Mouse (Mus musculus): ENCODE results near the gene Gtf3c1. TPM values are rescaled to one million over a fixed set of nuclear protein-coding genes. Genes with fewer than 3 reads are reported as not detected.
"Not testable (repeated sequence)": the region's sequence is repeated elsewhere in the genome, so short reads cannot be mapped to it uniquely, and the experiment has no call there.

Gtf3c1 gene
- total and polyA plus RNA-seq, 3 experiments: 36.8 to 151 (median 74.1) TPM

GRCm38 (mm10) chr7:125716724-125717123 lies 9.1 kb upstream of the Gtf3c1 start:
- DNase-seq (ENCODE audit: low spot score) (no peak), ATAC-seq (ENCODE audit: extremely low read depth, insufficient number of reproducible peaks, low FRiP score, poor library complexity, severe bottlenecking) (no peak)
- Histone ChIP-seq H3K9me3 (replicated peaks) (no peaks in the 10 kb centered on the region), H3K36me3 (replicated peaks) (peaks cover 43% of the 10 kb centered on the region), H3K4me1 (ENCODE audit: insufficient read depth, low read depth, low read length) (peaks cover 7% of the 10 kb centered on the region), H3K4me3 (ENCODE audit: low read depth, low read length) (no peak overlapping the region), H3K27me3 (ENCODE audit: insufficient read depth, low read length) (no peaks in the 10 kb centered on the region; the same call in 1 of the 2 replicates)
- no peak for TF ChIP-seq TAL1 (conservative IDR thresholded peaks at IDR 0.05; ENCODE audit: low read depth, low read length)
- no peak for TF ChIP-seq POLR2AphosphoS5 (IDR thresholded peaks at IDR 0.05; ENCODE audit: insufficient replicate concordance, low read depth, low read length)
- no peak for TF ChIP-seq GATA2 (IDR thresholded peaks at IDR 0.05; ENCODE audit: borderline replicate concordance, low read depth, low read length)
- no peak for TF ChIP-seq GATA1 (IDR thresholded peaks at IDR 0.05; ENCODE audit: borderline replicate concordance, low read length)
- TF ChIP-seq CTCF (IDR thresholded peaks at IDR 0.05; ENCODE audit: low read depth, low read length): no peak

DNA sequence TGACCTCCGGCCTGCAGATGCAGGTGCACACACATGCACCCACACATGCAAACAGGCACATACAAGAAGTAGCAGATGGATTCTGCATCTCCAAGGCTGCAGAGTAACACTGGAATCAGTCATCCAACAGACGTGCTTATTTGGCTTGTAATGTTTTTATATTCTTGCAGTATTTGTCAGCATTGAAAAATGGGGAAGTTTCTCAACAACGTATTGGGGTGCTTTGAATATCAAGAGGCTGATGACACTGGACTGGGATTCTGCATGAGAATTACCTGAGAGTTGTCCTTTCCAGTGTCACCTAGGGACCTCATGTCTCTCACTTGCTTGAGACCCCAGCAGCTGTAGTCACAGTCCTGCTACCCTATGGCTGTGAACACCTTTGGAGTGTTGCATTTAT lies 7.2 kb upstream of the Gtf3c1 start:
- Histone ChIP-seq H3K4me3 (ENCODE audit: low read depth, low read length) (no peak overlapping the region), H3K9me3 (replicated peaks) (no peaks in the 10 kb centered on the region), H3K4me1 (ENCODE audit: insufficient read depth, low read depth, low read length) (peaks cover 7% of the 10 kb centered on the region), H3K36me3 (replicated peaks) (peaks cover 50% of the 10 kb centered on the region), H3K27me3 (ENCODE audit: insufficient read depth, low read length) (no peaks in the 10 kb centered on the region; the same call in 1 of the 2 replicates)
- DNase-seq (ENCODE audit: low spot score) (no peak), ATAC-seq (ENCODE audit: extremely low read depth, insufficient number of reproducible peaks, low FRiP score, poor library complexity, severe bottlenecking) (no peak)
- TF ChIP-seq POLR2AphosphoS5 (IDR thresholded peaks at IDR 0.05; ENCODE audit: insufficient replicate concordance, low read depth, low read length) (no peak), TAL1 (conservative IDR thresholded peaks at IDR 0.05; ENCODE audit: low read depth, low read length) (no peak), GATA1 (IDR thresholded peaks at IDR 0.05; ENCODE audit: borderline replicate concordance, low read length) (no peak), CTCF (IDR thresholded peaks at IDR 0.05; ENCODE audit: low read depth, low read length) (no peak), GATA2 (IDR thresholded peaks at IDR 0.05; ENCODE audit: borderline replicate concordance, low read depth, low read length) (no peak)

DNA sequence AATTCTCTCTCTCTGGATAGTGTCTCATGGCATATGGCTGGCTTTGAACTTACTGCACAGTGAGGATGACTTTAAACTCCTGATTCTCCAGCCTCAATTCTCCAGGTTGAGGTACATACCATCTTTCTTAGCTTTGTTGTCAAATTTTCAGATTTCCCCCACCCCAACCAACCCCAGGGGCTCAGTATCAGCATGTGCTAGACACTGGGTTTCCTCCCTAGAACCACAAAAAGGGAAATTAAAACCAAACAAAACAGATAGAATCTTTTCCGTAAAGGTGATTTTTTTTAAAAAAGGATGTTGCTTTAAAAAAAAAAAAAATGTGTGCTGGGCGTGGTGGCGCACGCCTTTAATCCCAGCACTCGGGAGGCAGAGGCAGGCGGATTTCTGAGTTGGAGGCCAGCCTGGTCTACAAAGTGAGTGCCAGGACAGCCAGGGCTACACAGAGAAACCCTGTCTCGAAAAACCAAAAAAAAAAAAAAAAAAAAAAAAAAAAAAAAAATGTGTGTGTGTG lies 6.0 kb upstream of the Gtf3c1 start:
- DNase-seq (ENCODE audit: low spot score); H3K27me3 ChIP-seq (ENCODE audit: insufficient read depth, low read length); H3K9me3 ChIP-seq (replicated peaks); ATAC-seq (ENCODE audit: extremely low read depth, insufficient number of reproducible peaks, low FRiP score, poor library complexity, severe bottlenecking); H3K4me3 ChIP-seq (ENCODE audit: low read depth, low read length): not testable (repeated sequence)
- peaks cover 50% of the 10 kb centered on the region for H3K36me3 ChIP-seq (replicated peaks)
- peaks cover 12% of the 10 kb centered on the region for H3K4me1 ChIP-seq (ENCODE audit: insufficient read depth, low read depth, low read length)

- peaks cover 40% of the 10 kb centered on the region for H3K4me1 ChIP-seq (ENCODE audit: insufficient read depth, low read depth, low read length)
- H3K27me3 ChIP-seq (ENCODE audit: insufficient read depth, low read length): no peaks in the 10 kb centered on the region
- TF ChIP-seq GATA2 (IDR thresholded peaks at IDR 0.05; ENCODE audit: borderline replicate concordance, low read depth, low read length): no peak
- no peak for TF ChIP-seq GATA1 (IDR thresholded peaks at IDR 0.05; ENCODE audit: borderline replicate concordance, low read length)
- no peak for TF ChIP-seq TAL1 (conservative IDR thresholded peaks at IDR 0.05; ENCODE audit: low read depth, low read length)
- no peak for TF ChIP-seq CTCF (IDR thresholded peaks at IDR 0.05; ENCODE audit: low read depth, low read length)
- TF ChIP-seq POLR2AphosphoS5 (IDR thresholded peaks at IDR 0.05; ENCODE audit: insufficient replicate concordance, low read depth, low read length): no peak
- H3K9me3 ChIP-seq (replicated peaks): no peaks in the 10 kb centered on the region
- peaks cover 51% of the 10 kb centered on the region for H3K36me3 ChIP-seq (replicated peaks)
- DNase-seq (ENCODE audit: low spot score) (no peak), ATAC-seq (ENCODE audit: extremely low read depth, insufficient number of reproducible peaks, low FRiP score, poor library complexity, severe bottlenecking) (no peak)
- peak overlapping the region; percentile 95 for H3K4me3 ChIP-seq (ENCODE audit: low read depth, low read length)
These were observed 520 bp upstream of the Gtf3c1 start for GRCm38 (mm10) chr7:125708100-125708499.

DNA sequence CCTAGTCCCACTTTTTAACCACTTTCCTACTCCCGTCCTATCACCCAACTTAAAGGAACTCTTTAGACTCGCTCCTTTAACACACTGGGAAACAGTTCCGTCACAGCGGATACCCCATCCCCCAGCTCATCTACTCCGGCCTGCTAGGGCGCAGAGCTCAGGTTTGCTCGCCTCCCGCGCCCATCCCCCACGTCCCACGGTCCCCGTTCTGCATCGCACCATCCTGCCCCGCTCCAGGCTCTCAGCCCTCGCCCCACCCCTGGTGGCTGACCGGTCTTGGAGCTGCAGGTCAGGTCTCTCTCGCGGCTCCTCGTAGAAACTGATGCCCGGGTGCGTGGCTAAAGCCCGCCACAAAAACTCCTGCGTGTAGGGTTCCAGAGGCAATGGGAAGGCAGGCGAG lies 394 bp downstream of the Gtf3c1 start:
- H3K4me3 ChIP-seq (ENCODE audit: low read depth, low read length): peak overlapping the region; percentile 95
- TF ChIP-seq GATA1 (IDR thresholded peaks at IDR 0.05; ENCODE audit: borderline replicate concordance, low read length) (no peak), POLR2AphosphoS5 (IDR thresholded peaks at IDR 0.05; ENCODE audit: insufficient replicate concordance, low read depth, low read length) (no peak)
- no peaks in the 10 kb centered on the region for H3K27me3 ChIP-seq (ENCODE audit: insufficient read depth, low read length)
- H3K36me3 ChIP-seq (replicated peaks): peaks cover 55% of the 10 kb centered on the region
- ATAC-seq (ENCODE audit: extremely low read depth, insufficient number of reproducible peaks, low FRiP score, poor library complexity, severe bottlenecking) (0 out of 2 replicates have a peak, but pooled peaks have one; percentile 12), DNase-seq (ENCODE audit: low spot score) (peak; percentile 60)
- peaks cover 42% of the 10 kb centered on the region for H3K4me1 ChIP-seq (ENCODE audit: insufficient read depth, low read depth, low read length)
- H3K9me3 ChIP-seq (replicated peaks): no peaks in the 10 kb centered on the region

GRCm38 (mm10) chr7:125702791-125703190 lies 4.8 kb downstream of the Gtf3c1 start:
- Histone ChIP-seq H3K4me1 (ENCODE audit: insufficient read depth, low read depth, low read length) (peaks cover 31% of the 10 kb centered on the region), H3K36me3 (replicated peaks) (peaks cover 82% of the 10 kb centered on the region), H3K27me3 (ENCODE audit: insufficient read depth, low read length) (no peaks in the 10 kb centered on the region), H3K9me3 (replicated peaks) (peaks cover 9% of the 10 kb centered on the region), H3K4me3 (ENCODE audit: low read depth, low read length) (no peak overlapping the region)
- TF ChIP-seq GATA1 (IDR thresholded peaks at IDR 0.05; ENCODE audit: borderline replicate concordance, low read length): no peak
- DNase-seq (ENCODE audit: low spot score) (no peak), ATAC-seq (ENCODE audit: extremely low read depth, insufficient number of reproducible peaks, low FRiP score, poor library complexity, severe bottlenecking) (no peak)

GRCm38 (mm10) chr7:125694056-125694455 lies 13.5 kb downstream of the Gtf3c1 start:
- peaks cover 5% of the 10 kb centered on the region for H3K9me3 ChIP-seq (replicated peaks)
- no peaks in the 10 kb centered on the region for H3K4me1 ChIP-seq (ENCODE audit: insufficient read depth, low read depth, low read length)
- H3K27me3 ChIP-seq (ENCODE audit: insufficient read depth, low read length): no peaks in the 10 kb centered on the region
- peaks cover 100% of the 10 kb centered on the region for H3K36me3 ChIP-seq (replicated peaks)
- H3K4me3 ChIP-seq (ENCODE audit: low read depth, low read length): no peak overlapping the region
- ATAC-seq (ENCODE audit: extremely low read depth, insufficient number of reproducible peaks, low FRiP score, poor library complexity, severe bottlenecking) (no peak), DNase-seq (ENCODE audit: low spot score) (no peak)
- no peak for TF ChIP-seq TAL1 (conservative IDR thresholded peaks at IDR 0.05; ENCODE audit: low read depth, low read length)
- no peak for TF ChIP-seq GATA1 (IDR thresholded peaks at IDR 0.05; ENCODE audit: borderline replicate concordance, low read length)
- TF ChIP-seq POLR2AphosphoS5 (IDR thresholded peaks at IDR 0.05; ENCODE audit: insufficient replicate concordance, low read depth, low read length): no peak
- TF ChIP-seq CTCF (IDR thresholded peaks at IDR 0.05; ENCODE audit: low read depth, low read length): no peak
- TF ChIP-seq GATA2 (IDR thresholded peaks at IDR 0.05; ENCODE audit: borderline replicate concordance, low read depth, low read length): no peak

All from G1E (cell line).